Mouse (Mus musculus) small intestine, adult 2 months (tissue): ENCODE results near the gene Tnk2. TPM values are rescaled to one million over a fixed set of nuclear protein-coding genes. Genes with fewer than 3 reads are reported as not detected.

Experiments used
- H3K27ac ChIP-seq: fragments of 200-500 bp; 2 replicates; pipeline ENCODE4 v1.5.1; 2012; ENCODE audit warnings: low read depth, low read length, control low read depth, inconsistent platforms; ENCODE audit not compliant: insufficient read depth
- H3K27me3 ChIP-seq: fragments of 200-500 bp; 2 replicates; pipeline ENCODE4 v1.6.1; 2012; ENCODE audit warnings: mild to moderate bottlenecking, moderate library complexity, low read length, inconsistent platforms; ENCODE audit not compliant: control insufficient read depth, insufficient read depth
- H3K36me3 ChIP-seq: fragments of 200-500 bp; 2 replicates; pipeline ENCODE4 v1.6.1; 2012; ENCODE audit warnings: mild to moderate bottlenecking, low read length, control low read depth, inconsistent platforms; ENCODE audit not compliant: control insufficient read depth, insufficient read depth
- H3K4me1 ChIP-seq: fragments of 200-500 bp; 2 replicates; pipeline ENCODE4 v1.6.1; 2012; ENCODE audit warnings: low read length, inconsistent platforms, mixed read lengths; ENCODE audit not compliant: control insufficient read depth, insufficient read depth, insufficient read length
- H3K4me3 ChIP-seq: fragments of 200-500 bp; 2 replicates; pipeline ENCODE4 v1.5.1; 2012; ENCODE audit warnings: low read depth, mild to moderate bottlenecking, control low read depth, inconsistent platforms, low read length, moderate library complexity
- CTCF ChIP-seq: fragments of 200-500 bp; IDR thresholded peaks from 2 replicates; pipeline ENCODE4 v1.5.1; 2012; ENCODE audit warnings: low read depth, mild to moderate bottlenecking, control low read depth, inconsistent platforms, low read length, moderate library complexity, mixed read lengths; ENCODE audit not compliant: insufficient replicate concordance, insufficient read length; ENCODE audit errors: extremely low read depth
- POLR2A ChIP-seq: fragments of 200-500 bp; IDR thresholded peaks from 2 replicates; pipeline ENCODE4 v1.6.1; 2012; ENCODE audit warnings: low read depth, mild to moderate bottlenecking, control low read depth, inconsistent platforms, low read length, moderate library complexity
- WGBS: fragments of 180-500 bp; shearing (Covaris S2); methylation state at CpG from one replicate; pipeline ENCODE4 v1.1.7; 2018; 5-methylcytosine and 5-hydroxymethylcytosine counted together
- polyA plus RNA-seq: library from polyadenylated mRNA; depleted of rRNA; stranded (reverse); fragments of >200 nt; gene quantifications from 2 replicates; pipeline ENCODE4 v1.2.3, GENCODE M21; 2012

Tnk2 gene
- polyA plus RNA-seq, 1 experiment: 57.5 TPM

DNA sequence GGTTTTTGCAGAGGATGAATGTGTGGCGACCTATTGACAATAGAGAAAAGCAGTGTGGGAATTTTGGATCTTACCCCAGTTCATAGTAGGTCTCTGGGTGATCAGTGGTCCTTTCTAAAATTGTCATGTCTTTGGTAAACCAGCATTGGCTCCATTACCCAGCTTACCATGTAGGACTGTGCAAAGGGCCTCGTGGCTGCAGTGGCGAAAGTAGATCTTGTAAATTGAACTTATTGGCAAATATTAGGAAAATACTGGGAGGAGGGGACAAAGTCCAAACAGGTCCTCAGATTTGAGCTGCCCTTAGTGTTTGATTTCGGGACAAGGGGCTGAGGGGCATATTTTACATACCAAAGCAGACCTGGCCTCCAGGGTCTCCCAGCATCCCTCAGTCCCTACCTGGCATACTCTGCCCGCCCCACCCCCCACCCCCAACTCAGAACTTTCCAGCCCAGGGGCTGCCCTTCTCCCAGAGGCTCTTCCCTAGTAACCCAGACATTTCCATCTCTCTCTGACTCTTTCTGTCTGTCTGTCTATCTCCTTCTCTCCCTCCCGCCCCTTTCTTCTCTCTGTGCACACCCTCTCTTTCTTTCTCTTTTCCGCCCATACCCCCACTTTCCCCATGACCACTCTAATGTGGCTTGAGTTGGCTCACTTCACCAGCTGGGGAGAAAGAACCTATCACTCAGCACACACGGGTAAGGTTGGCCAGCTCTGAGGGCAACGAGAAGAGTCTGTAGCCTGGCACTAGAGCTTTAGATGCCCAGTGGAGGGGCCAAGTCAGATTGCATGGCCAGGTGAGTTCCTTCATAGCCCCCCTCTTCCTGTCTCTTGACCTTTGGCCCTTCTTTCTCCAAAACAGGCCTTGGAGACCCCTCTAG is 23.2 kb downstream of the Tnk2 start:
- H3K36me3 ChIP-seq: no peaks in the 10 kb centered on the region
- H3K27ac ChIP-seq: no peak overlapping the region
- no peaks in the 10 kb centered on the region for H3K27me3 ChIP-seq
- whole genome bisulfite sequencing: 83% methylated on average over 9 of the region's 9 CpGs
- H3K4me1 ChIP-seq: peaks cover 22% of the 10 kb centered on the region
- no peak overlapping the region for H3K4me3 ChIP-seq
- TF ChIP-seq POLR2A (no peak), CTCF (no peak)

DNA sequence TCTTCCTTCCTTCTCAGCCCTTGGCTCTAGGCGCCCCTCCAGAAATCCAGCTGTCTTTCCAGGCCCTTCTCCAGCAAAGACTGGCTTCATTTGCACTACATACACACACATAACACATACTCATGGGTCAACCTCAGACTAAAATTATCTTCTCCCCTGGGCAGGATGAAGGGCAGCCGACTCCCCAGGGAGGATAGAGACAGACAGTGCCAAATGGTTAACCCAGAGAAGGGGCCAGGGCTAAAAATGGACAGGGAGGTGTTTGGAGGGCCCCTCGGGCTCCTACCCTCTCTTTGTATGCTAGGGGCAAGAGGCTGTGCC is 23.8 kb downstream of the Tnk2 start:
- TF ChIP-seq POLR2A (no peak), CTCF (no peak)
- no peaks in the 10 kb centered on the region for H3K36me3 ChIP-seq
- H3K27ac ChIP-seq: no peak overlapping the region
- WGBS: 84% methylated on average over 3 of the region's 3 CpGs
- H3K4me1 ChIP-seq: peaks cover 26% of the 10 kb centered on the region
- no peak overlapping the region for H3K4me3 ChIP-seq
- no peaks in the 10 kb centered on the region for H3K27me3 ChIP-seq

DNA sequence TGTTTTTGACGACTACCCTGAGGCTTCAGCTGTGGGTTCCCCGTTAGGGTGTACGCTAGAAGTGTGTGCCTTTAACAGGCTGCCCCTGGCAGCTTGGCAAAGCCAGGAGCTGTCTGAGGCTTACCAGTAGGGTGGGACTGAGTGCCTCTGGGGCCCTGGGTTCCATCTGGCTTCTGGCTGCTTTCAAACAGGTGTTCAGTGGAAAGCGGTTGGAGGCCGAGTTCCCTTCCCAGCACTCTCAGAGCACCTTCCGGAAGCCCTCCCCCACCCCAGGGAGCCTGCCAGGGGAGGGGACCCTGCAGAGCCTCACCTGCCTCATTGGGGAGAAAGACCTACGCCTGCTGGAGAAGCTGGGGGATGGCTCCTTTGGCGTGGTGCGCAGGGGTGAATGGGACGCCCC is 24.4 kb downstream of the Tnk2 start:
- Histone ChIP-seq H3K4me3 (no peak overlapping the region), H3K27me3 (no peaks in the 10 kb centered on the region), H3K4me1 (peaks cover 29% of the 10 kb centered on the region), H3K27ac (no peak overlapping the region), H3K36me3 (no peaks in the 10 kb centered on the region)
- WGBS: 91% methylated on average over 10 of the region's 10 CpGs
- TF ChIP-seq POLR2A: no peak
- TF ChIP-seq CTCF: no peak

DNA sequence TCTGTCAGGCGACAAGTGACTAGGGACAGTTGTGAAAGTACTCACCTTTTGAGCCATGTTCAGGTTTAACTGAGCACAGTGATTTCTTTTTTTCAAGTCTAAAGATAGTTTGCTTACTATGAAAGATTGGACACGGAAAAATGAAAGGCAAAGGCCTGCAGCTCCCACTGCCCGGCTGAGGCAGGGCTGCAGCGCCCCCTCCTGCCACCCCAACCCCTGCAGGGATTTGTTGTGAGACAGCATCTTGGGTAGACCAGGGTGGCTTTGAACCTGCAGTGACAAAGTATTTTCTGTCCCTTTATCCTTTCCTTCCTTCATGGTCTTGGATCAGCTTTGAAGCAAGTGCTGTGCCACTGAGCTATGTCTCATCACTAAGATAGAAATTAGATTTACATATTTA is 24.8 kb downstream of the Tnk2 start:
- no peak overlapping the region for H3K4me3 ChIP-seq
- H3K27me3 ChIP-seq: no peaks in the 10 kb centered on the region
- no peaks in the 10 kb centered on the region for H3K36me3 ChIP-seq
- 91% methylated on average over 4 of the region's 4 CpGs for WGBS
- TF ChIP-seq POLR2A (no peak), CTCF (no peak)
- peaks cover 29% of the 10 kb centered on the region for H3K4me1 ChIP-seq
- H3K27ac ChIP-seq: no peak overlapping the region

DNA sequence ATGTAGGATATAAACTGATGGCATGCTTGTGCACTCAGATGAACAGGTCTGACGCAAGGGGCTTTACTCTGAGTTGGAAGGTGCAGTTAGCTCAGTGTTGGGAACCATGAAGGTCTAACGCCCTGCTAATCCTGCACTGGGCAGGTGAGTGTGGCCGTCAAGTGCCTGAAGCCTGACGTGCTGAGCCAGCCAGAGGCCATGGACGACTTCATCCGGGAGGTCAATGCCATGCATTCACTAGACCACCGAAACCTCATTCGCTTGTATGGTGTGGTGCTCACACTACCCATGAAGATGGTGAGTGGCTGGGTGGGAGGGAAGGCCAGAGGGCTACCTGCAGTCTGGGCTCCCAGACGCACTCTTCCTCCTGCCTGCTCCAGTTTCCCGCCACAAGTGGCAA is 25.6 kb downstream of the Tnk2 start:
- TF ChIP-seq CTCF: no peak
- no peak for TF ChIP-seq POLR2A
- Histone ChIP-seq H3K4me3 (no peak overlapping the region), H3K36me3 (no peaks in the 10 kb centered on the region), H3K27me3 (no peaks in the 10 kb centered on the region), H3K4me1 (peaks cover 34% of the 10 kb centered on the region), H3K27ac (no peak overlapping the region)
- WGBS: 96% methylated on average over 10 of the region's 10 CpGs

DNA sequence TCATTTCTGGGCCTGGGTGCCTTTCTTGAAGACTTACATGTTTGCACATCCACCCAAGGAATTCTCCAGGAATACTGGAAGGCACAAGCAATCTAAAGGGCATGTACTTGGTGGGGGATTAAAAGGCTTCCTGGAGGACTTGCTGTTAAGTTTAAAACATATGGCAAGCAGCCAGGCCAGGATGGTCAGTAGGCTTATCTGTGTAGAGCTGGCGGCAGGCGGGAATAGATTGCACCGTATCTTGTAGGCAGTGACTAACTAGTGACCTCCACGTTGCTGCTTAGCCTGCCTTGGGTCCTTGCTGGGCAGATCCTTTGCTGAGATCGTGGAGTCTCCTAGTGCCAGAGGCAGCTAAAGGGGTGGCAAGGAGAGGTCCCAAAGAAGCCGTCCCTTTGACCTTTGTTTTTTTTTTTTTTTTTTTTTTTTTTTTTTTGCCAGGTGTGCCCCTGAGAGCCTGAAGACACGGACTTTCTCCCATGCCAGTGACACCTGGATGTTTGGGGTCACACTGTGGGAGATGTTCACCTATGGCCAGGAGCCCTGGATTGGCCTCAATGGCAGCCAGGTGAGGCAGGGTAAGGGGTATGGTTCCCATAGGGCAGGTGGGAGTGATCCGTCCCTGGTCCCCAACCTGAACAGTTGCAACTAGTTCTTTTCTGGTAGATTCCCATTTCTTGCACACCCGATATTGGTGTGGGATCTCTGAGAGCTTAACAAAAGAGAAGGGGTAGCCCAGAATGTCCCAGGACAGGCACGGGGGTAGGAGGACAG is 26.9 kb downstream of the Tnk2 start:
- Histone ChIP-seq H3K4me1 (peaks cover 44% of the 10 kb centered on the region), H3K27ac (no peak overlapping the region), H3K27me3 (no peaks in the 10 kb centered on the region), H3K36me3 (peaks cover 2% of the 10 kb centered on the region), H3K4me3 (no peak overlapping the region)
- WGBS: 58% methylated on average over 10 of the region's 10 CpGs
- TF ChIP-seq CTCF (no peak), POLR2A (no peak)

DNA sequence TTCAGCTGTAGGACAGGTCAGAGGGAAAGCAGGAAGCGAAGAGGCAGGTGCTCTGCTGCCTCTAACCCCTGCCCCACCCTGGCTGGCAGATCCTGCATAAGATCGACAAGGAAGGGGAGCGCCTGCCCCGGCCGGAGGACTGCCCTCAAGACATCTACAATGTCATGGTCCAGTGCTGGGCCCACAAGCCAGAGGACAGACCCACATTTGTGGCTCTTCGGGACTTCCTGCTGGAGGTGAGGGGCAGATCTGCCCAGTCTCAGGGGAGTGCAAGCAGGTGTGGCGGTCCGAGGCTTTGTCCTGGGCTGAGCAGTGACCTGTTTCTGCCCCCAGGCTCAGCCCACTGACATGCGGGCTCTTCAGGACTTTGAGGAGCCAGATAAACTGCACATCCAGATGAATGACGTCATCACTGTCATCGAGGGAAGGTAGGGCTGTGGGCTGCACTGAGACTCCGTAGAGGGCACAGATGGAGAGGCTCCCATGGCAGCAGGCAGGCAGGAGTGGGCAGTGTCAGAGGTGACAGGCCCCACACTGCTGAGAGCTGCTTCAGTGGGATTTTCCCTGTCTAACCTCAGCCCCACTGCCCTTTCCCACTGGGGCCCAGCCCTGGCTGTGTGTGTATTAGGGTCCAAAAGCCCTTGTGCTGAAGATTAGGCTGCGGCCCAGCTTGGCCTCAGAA is 27.7 kb downstream of the Tnk2 start:
- Histone ChIP-seq H3K4me3 (no peak overlapping the region), H3K27ac (no peak overlapping the region), H3K4me1 (peaks cover 40% of the 10 kb centered on the region), H3K27me3 (no peaks in the 10 kb centered on the region), H3K36me3 (peaks cover 9% of the 10 kb centered on the region)
- no peak for TF ChIP-seq POLR2A
- no peak for TF ChIP-seq CTCF
- WGBS: 85% methylated on average over 13 of the region's 13 CpGs
